Mouse (Mus musculus): ENCODE data around the gene Tubb4b. TPM values are rescaled to one million over a fixed set of nuclear protein-coding genes. Genes with fewer than 3 reads are reported as not detected.

Gene Tubb4b
- polyA plus RNA-seq, 1 experiment from 2014 or later: 512 TPM

DNA sequence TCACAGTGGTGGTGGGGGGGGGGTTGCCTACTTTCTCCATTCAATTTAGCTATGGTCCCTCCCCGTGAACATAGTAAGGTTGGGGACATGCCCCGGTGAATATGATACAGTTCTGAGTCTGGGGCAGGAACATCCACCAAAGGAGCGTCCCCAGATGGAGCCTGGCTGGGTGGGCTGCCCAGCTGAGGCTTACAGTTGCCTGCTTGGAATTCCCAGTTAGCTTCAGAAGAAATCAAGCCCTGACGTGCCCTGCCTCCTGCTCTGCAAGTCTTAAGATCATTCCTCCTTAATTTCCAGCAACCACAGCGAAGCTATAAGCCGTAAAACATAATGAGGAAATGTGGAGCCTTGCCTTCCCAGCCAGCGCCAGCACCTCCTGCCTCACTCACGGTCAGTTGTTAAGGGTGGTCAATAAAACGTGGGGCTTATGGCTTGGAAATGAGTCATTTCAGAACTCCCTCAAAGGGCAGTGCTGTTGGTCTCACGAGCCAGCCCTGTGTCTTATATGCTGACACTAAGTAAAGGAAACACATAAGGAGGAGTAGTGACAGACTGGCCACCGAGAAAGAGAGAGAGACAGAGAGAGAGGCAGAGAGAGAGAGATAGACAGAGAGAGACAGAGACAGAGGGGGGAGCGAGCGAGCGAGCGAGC is 44.8 kb downstream of the Tubb4b start:
- ATAC-seq (ENCODE audit: insufficient number of reproducible peaks, insufficient read depth, low FRiP score, low read depth): no peak
- Histone ChIP-seq H3K4me1 (ENCODE audit: control insufficient read depth, insufficient read depth, low read length) (peaks cover 29% of the 10 kb centered on the region), H3K27ac (ENCODE audit: low read length) (no peak overlapping the region), H3K4me3 (ENCODE audit: low read depth, low read length) (peak overlapping the region; percentile 52; the same call in 1 of the 2 replicates), H3K27me3 (ENCODE audit: control insufficient read depth, insufficient read depth, low read length) (peaks cover 12% of the 10 kb centered on the region), H3K9me3 (ENCODE audit: control insufficient read depth, low read depth, low read length) (no peaks in the 10 kb centered on the region), H3K4me2 (replicated peaks; ENCODE audit: low read depth, low read length) (peak overlapping the region; percentile 84), H3K36me3 (ENCODE audit: control insufficient read depth, insufficient read depth, low read length) (no peaks in the 10 kb centered on the region), H3K9ac (replicated peaks; ENCODE audit: low read depth, low read length) (no peak overlapping the region)
- WGBS: 38% methylated on average over 15 of the region's 15 CpGs

DNA sequence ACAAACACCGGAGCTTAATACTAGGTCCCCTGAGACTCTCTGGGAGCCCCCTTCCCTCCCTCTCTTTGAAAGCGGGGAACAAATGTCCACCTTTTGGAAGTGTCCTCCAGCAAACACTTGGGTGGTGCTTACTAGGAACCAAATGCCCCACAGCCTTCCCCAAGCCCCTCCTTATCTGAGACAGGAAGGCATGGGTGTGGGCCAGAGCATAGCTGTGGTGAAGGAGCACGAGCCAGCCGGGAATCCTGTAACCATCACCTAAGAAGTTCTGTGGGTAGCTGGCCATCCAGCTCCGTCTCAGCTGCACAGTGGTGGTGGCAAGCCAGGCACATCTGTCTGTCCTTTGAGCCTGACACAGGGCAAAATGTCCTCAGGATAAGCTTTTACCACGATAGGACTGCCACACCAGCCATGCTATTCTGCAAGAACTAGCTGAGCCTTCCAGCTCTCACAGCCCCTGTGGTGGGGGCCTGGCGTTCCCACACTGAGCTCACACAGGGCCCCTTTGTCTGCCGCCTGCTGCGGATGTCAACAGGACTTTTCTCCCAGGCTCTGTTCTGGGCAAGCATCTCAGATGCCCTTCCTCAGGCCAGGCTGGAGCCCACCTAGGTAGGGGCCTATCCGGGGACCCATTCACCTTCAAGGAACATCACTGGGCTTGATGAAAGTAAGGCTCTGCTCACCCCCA is 46.1 kb downstream of the Tubb4b start:
- H3K9me3 ChIP-seq (ENCODE audit: control insufficient read depth, low read depth, low read length): no peaks in the 10 kb centered on the region
- peaks cover 7% of the 10 kb centered on the region for H3K27me3 ChIP-seq (ENCODE audit: control insufficient read depth, insufficient read depth, low read length)
- ATAC-seq (ENCODE audit: insufficient number of reproducible peaks, insufficient read depth, low FRiP score, low read depth): no peak
- H3K27ac ChIP-seq (ENCODE audit: low read length): peak overlapping the region; percentile 27; the same call in 1 of the 2 replicates
- H3K4me3 ChIP-seq (ENCODE audit: low read depth, low read length): no peak overlapping the region
- H3K4me1 ChIP-seq (ENCODE audit: control insufficient read depth, insufficient read depth, low read length): peaks cover 29% of the 10 kb centered on the region
- no peak overlapping the region for H3K9ac ChIP-seq (replicated peaks; ENCODE audit: low read depth, low read length)
- no peak overlapping the region for H3K4me2 ChIP-seq (replicated peaks; ENCODE audit: low read depth, low read length)
- no peaks in the 10 kb centered on the region for H3K36me3 ChIP-seq (ENCODE audit: control insufficient read depth, insufficient read depth, low read length)
- WGBS: 28% methylated on average over 10 of the region's 10 CpGs

DNA sequence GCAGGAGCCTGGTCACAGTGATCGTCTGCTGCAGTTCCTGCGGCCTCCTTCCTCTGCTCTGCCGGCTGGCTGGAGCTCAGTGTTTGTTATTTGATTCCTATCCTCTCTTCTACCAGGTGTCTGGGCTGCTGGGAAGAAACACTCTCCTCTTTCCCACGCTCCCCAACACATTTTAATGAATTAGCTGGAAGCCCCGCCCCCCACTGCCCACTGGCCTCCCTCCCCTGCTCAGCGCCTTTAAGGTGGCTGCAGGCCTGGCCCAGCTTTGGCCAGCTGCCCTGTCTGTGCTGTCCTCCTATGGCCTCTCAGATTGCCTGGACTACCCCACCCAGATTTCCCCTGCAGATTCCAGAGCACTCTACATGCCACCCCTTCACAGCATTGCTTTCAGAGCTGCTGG is 46.8 kb downstream of the Tubb4b start:
- WGBS: 5% methylated on average over 6 of the region's 6 CpGs
- Histone ChIP-seq H3K4me1 (ENCODE audit: control insufficient read depth, insufficient read depth, low read length) (peaks cover 34% of the 10 kb centered on the region), H3K4me3 (ENCODE audit: low read depth, low read length) (no peak overlapping the region)

DNA sequence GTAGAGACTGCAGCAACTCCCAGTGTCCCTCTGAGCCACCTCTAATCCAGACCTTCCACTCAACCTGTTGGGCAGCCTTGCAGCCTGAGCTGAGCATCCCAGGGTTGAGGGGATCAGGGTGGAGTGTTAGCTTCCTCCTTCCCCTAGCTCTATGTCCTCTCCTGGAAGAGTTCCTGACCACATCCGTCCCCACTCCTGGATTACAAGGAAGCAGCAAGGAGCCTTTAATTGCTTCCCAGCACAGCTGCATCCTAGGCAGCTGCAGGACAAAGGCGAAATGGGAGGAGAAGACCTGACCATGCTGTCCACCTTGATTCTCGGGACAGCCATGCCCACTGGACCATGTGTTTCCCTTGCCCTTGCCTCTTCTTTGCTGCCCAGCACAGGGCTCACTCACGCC is 47.4 kb downstream of the Tubb4b start:
- Histone ChIP-seq H3K27ac (ENCODE audit: low read length) (peak overlapping the region; percentile 40; the same call in 1 of the 2 replicates), H3K9me3 (ENCODE audit: control insufficient read depth, low read depth, low read length) (no peaks in the 10 kb centered on the region), H3K4me1 (ENCODE audit: control insufficient read depth, insufficient read depth, low read length) (peaks cover 34% of the 10 kb centered on the region), H3K36me3 (ENCODE audit: control insufficient read depth, insufficient read depth, low read length) (no peaks in the 10 kb centered on the region), H3K4me2 (replicated peaks; ENCODE audit: low read depth, low read length) (no peak overlapping the region), H3K4me3 (ENCODE audit: low read depth, low read length) (no peak overlapping the region), H3K27me3 (ENCODE audit: control insufficient read depth, insufficient read depth, low read length) (peaks cover 7% of the 10 kb centered on the region), H3K9ac (replicated peaks; ENCODE audit: low read depth, low read length) (no peak overlapping the region)
- 46% methylated on average over 4 of the region's 4 CpGs for WGBS
- no peak for ATAC-seq (ENCODE audit: insufficient number of reproducible peaks, insufficient read depth, low FRiP score, low read depth)

More for the DNA sequence above, 46.8 kb downstream of the Tubb4b start:
- Histone ChIP-seq H3K9me3 (ENCODE audit: control insufficient read depth, low read depth, low read length) (no peaks in the 10 kb centered on the region), H3K4me2 (replicated peaks; ENCODE audit: low read depth, low read length) (no peak overlapping the region), H3K9ac (replicated peaks; ENCODE audit: low read depth, low read length) (no peak overlapping the region), H3K27ac (ENCODE audit: low read length) (peak overlapping the region; percentile 40; the same call in 1 of the 2 replicates), H3K27me3 (ENCODE audit: control insufficient read depth, insufficient read depth, low read length) (peaks cover 7% of the 10 kb centered on the region), H3K36me3 (ENCODE audit: control insufficient read depth, insufficient read depth, low read length) (no peaks in the 10 kb centered on the region)
- ATAC-seq (ENCODE audit: insufficient number of reproducible peaks, insufficient read depth, low FRiP score, low read depth): no peak

DNA sequence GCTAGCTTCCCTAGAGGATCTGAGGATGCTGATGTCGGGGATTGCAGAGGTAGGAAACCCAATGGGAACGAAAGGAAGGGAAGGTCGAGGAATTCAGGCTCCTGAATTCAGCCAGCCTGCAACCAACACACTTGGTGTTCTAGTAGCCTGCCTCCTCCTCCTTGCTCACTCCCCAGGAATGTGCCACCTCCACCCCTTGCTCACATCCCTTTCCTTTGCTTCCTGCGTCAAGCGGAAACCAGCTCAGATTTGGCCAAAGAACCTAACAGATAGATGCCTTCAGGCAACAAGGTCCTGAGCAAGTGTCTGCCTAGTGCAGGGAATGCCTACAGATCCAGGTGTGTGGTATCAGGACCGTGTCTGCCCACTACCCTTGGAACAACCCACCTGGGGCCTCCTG is 47.9 kb downstream of the Tubb4b start:
- Histone ChIP-seq H3K4me3 (ENCODE audit: low read depth, low read length) (no peak overlapping the region), H3K36me3 (ENCODE audit: control insufficient read depth, insufficient read depth, low read length) (no peaks in the 10 kb centered on the region), H3K27ac (ENCODE audit: low read length) (no peak overlapping the region), H3K4me1 (ENCODE audit: control insufficient read depth, insufficient read depth, low read length) (peaks cover 34% of the 10 kb centered on the region), H3K27me3 (ENCODE audit: control insufficient read depth, insufficient read depth, low read length) (peaks cover 7% of the 10 kb centered on the region), H3K4me2 (replicated peaks; ENCODE audit: low read depth, low read length) (no peak overlapping the region), H3K9me3 (ENCODE audit: control insufficient read depth, low read depth, low read length) (no peaks in the 10 kb centered on the region), H3K9ac (replicated peaks; ENCODE audit: low read depth, low read length) (no peak overlapping the region)
- no peak for ATAC-seq (ENCODE audit: insufficient number of reproducible peaks, insufficient read depth, low FRiP score, low read depth)
- 48% methylated on average over 6 of the region's 6 CpGs for WGBS

DNA sequence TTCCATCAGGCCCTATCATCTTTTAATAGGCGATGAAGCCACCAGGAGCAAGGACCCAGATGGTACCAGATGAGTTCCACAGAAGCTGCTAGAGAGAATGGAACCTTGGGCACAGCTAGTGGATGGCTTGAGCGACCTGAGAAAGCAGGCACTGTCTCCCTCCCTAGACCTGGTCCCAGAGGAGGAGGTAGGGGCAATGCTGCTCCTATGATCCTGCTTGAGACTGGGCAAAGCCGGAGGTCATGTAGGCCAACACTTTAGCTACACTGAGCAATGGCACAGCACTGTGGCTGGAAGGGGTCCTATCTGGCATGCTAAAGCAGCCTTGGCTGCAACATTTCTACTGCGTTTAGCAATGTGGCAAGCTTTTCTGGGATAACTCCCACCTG is 48.8 kb downstream of the Tubb4b start:
- Histone ChIP-seq H3K9ac (replicated peaks; ENCODE audit: low read depth, low read length) (no peak overlapping the region), H3K9me3 (ENCODE audit: control insufficient read depth, low read depth, low read length) (no peaks in the 10 kb centered on the region), H3K36me3 (ENCODE audit: control insufficient read depth, insufficient read depth, low read length) (no peaks in the 10 kb centered on the region), H3K4me1 (ENCODE audit: control insufficient read depth, insufficient read depth, low read length) (peaks cover 30% of the 10 kb centered on the region), H3K27me3 (ENCODE audit: control insufficient read depth, insufficient read depth, low read length) (peaks cover 5% of the 10 kb centered on the region), H3K4me3 (ENCODE audit: low read depth, low read length) (no peak overlapping the region), H3K4me2 (replicated peaks; ENCODE audit: low read depth, low read length) (no peak overlapping the region), H3K27ac (ENCODE audit: low read length) (no peak overlapping the region)
- 83% methylated on average over 4 of the region's 4 CpGs for WGBS
- no peak for ATAC-seq (ENCODE audit: insufficient number of reproducible peaks, insufficient read depth, low FRiP score, low read depth)

DNA sequence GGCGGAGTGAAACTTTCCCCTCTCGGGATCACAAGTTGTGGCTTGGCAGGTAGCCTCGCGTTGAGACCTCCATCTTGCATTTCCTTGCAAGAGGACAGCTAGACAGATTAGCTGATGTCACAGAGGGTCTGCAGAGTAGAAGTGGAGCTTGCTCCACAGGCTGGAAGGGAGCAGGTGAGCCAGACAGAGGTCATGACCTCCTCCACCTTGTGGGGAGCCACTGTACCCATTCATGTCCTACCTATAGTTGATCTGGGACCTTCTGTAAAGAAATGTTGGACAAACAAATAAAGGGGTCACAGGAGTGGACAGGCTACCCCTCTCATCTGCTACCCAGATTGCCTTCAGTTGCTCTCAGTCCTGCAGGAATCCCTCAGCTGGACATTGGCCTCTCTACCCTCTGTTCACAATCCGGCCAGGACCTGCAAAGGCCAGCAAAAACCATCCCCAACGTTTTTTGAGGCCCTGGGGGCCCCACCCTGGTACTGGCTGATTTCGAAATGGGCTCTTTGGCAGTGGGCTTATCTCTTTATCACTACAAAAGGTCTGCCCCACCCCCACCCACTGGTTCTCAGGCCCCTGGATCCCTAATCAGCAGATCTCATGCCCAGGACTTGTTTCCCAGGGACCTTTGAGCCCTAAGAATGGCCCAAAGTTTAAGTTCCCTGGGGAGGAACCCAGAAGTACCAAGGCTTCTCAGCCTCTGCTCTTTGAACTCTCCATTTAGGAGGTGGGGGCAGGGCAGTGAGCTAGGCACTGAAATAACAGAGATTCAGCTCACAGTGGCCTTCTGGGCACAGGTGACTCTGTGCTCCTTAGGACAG is 49.4 kb downstream of the Tubb4b start:
- H3K27me3 ChIP-seq (ENCODE audit: control insufficient read depth, insufficient read depth, low read length): peaks cover under 1% of the 10 kb centered on the region
- H3K27ac ChIP-seq (ENCODE audit: low read length): no peak overlapping the region
- no peaks in the 10 kb centered on the region for H3K9me3 ChIP-seq (ENCODE audit: control insufficient read depth, low read depth, low read length)
- no peak overlapping the region for H3K9ac ChIP-seq (replicated peaks; ENCODE audit: low read depth, low read length)
- no peak overlapping the region for H3K4me2 ChIP-seq (replicated peaks; ENCODE audit: low read depth, low read length)
- no peak for ATAC-seq (ENCODE audit: insufficient number of reproducible peaks, insufficient read depth, low FRiP score, low read depth)
- H3K4me3 ChIP-seq (ENCODE audit: low read depth, low read length): no peak overlapping the region
- peaks cover 29% of the 10 kb centered on the region for H3K4me1 ChIP-seq (ENCODE audit: control insufficient read depth, insufficient read depth, low read length)
- 50% methylated on average over 7 of the region's 7 CpGs for WGBS
- H3K36me3 ChIP-seq (ENCODE audit: control insufficient read depth, insufficient read depth, low read length): no peaks in the 10 kb centered on the region

DNA sequence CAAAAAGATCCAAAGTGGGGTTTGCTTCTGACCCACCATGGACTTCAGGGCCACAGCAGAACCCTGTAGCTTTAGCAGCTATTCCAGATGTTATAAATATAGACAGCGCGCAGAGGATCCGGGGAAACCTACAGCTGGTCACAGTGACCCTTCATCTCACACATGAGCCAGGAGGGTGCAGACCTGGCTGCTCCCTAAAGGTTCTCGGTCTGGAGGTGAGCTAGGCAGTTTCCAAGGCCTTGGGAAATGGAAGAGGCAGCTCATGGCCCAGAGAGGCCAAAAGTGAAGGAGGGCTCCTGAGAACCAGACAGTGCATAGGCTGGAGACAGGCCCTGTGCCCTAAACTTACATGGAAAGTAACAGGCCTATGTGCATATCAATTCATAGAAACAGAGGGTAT is 50.7 kb downstream of the Tubb4b start:
- H3K4me3 ChIP-seq (ENCODE audit: low read depth, low read length): no peak overlapping the region
- no peak for ATAC-seq (ENCODE audit: insufficient number of reproducible peaks, insufficient read depth, low FRiP score, low read depth)
- H3K4me2 ChIP-seq (replicated peaks; ENCODE audit: low read depth, low read length): no peak overlapping the region
- no peak overlapping the region for H3K9ac ChIP-seq (replicated peaks; ENCODE audit: low read depth, low read length)
- no peaks in the 10 kb centered on the region; the same call in 1 of the 2 replicates for H3K27me3 ChIP-seq (ENCODE audit: control insufficient read depth, insufficient read depth, low read length)
- H3K4me1 ChIP-seq (ENCODE audit: control insufficient read depth, insufficient read depth, low read length): peaks cover 28% of the 10 kb centered on the region
- H3K27ac ChIP-seq (ENCODE audit: low read length): no peak overlapping the region
- 92% methylated on average over 4 of the region's 4 CpGs for WGBS
- no peaks in the 10 kb centered on the region for H3K9me3 ChIP-seq (ENCODE audit: control insufficient read depth, low read depth, low read length)
- no peaks in the 10 kb centered on the region for H3K36me3 ChIP-seq (ENCODE audit: control insufficient read depth, insufficient read depth, low read length)
